Comparison of ENCODE assay signal across 15 mouse cellular contexts in the genomic region with DNA sequence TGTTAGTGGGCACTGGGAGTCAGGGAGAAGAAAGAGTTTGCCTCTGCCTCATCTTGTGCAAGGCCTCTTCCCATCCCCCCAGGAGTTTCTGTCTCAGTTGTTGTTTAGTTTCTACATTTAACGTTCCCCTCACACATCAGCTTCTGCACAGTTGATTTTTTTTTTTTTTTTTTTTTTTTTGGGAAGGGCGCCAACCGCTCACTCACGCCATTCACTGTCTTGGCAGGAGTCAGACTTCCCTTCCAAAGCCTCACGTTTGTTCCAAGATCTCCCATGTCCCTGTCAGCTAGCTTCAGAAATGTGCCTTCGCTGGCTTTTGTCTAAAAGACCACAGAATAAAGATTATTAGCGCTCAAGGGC. TPM values are rescaled to one million over a fixed set of nuclear protein-coding genes. Genes with fewer than 3 reads are reported as not detected.
DNase-seq lines count a peak whose midpoint lies in the region; ATAC-seq and TF ChIP-seq lines count a peak whose summit lies in the region.
"Had no signal": no experiment of that assay in that cellular context is flagged by ENCODE, and none has a peak within 500 bp of the region (broad histone marks: within the 10 kb centered on the region; RNA-seq: fewer than 3 reads in every experiment).

No protein-coding gene starts in this region.

- H3K27ac ChIP-seq in forebrain, embryonic 13.5 days: peak overlapping the region; percentile 79
- H3K27ac ChIP-seq in forebrain, embryonic 10.5 days: no peak overlapping the region
- H3K27ac ChIP-seq in MEL (ENCODE audit: control insufficient read depth, low read depth, low read length): no peak overlapping the region
- peak overlapping the region; percentile 6 for H3K27ac ChIP-seq in forebrain, embryonic 14.5 days (ENCODE audit: low read depth, low read length)
- H3K27ac ChIP-seq: embryonic facial prominence, embryonic 15.5 days; gastrocnemius, adult 2 months; kidney, postnatal 0 days; left cerebral cortex, adult 2 months; liver, embryonic 15.5 days had no signal

- no peak for DNase-seq in forebrain, embryonic 10.5 days (ENCODE audit: extremely low spot score, low spot score)
- peak; percentile 20 for DNase-seq in MEL (ENCODE audit: low read depth, low spot score)
- DNase-seq in forebrain, embryonic 14.5 days (ENCODE audit: low spot score): peak; percentile 92
- peak; percentile 36 for DNase-seq in lung, postnatal 36 days
- DNase-seq in urinary bladder, postnatal 25 days (ENCODE audit: low spot score): no peak
- DNase-seq: gastrocnemius, adult 2 months; heart, postnatal 4 days had no signal

- WGBS in forebrain, embryonic 13.5 days: 17% methylated on average over 7 of the region's 7 CpGs
- WGBS in forebrain, embryonic 10.5 days: 70% methylated on average over 7 of the region's 7 CpGs
- 8% methylated on average over 7 of the region's 7 CpGs for WGBS in forebrain, embryonic 14.5 days

- H3K27me3 ChIP-seq in forebrain, embryonic 13.5 days: no peaks in the 10 kb centered on the region
- no peaks in the 10 kb centered on the region for H3K27me3 ChIP-seq in forebrain, embryonic 10.5 days (ENCODE audit: poor library complexity, severe bottlenecking)
- H3K27me3 ChIP-seq in MEL (ENCODE audit: control insufficient read depth in 1 of 2, insufficient read depth in 2 of 2, low read length in 2 of 2): no peaks in the 10 kb centered on the region
- H3K27me3 ChIP-seq in forebrain, embryonic 14.5 days (replicated peaks; ENCODE audit: control insufficient read depth, insufficient read depth, low read length): no peaks in the 10 kb centered on the region
- H3K27me3 ChIP-seq: CH12.LX; embryonic facial prominence, embryonic 15.5 days; liver, embryonic 15.5 days had no signal

- no peak for TF ChIP-seq POLR2A in MEL (IDR thresholded peaks at IDR 0.05; ENCODE audit: control insufficient read depth in 1 of 2, insufficient read depth in 1 of 2, low read depth in 1 of 2, low read length in 2 of 2, poor library complexity in 1 of 2)

- H3K36me3 ChIP-seq in forebrain, embryonic 13.5 days (ENCODE audit: poor library complexity, severe bottlenecking): no peaks in the 10 kb centered on the region
- H3K36me3 ChIP-seq in forebrain, embryonic 10.5 days (replicated peaks): no peaks in the 10 kb centered on the region
- H3K36me3 ChIP-seq in MEL (ENCODE audit: control insufficient read depth in 1 of 2, insufficient read depth in 2 of 2, low read length in 2 of 2): no peaks in the 10 kb centered on the region; a peak in 1 of 4 replicates
- H3K36me3 ChIP-seq in forebrain, embryonic 14.5 days (ENCODE audit: control insufficient read depth, insufficient read depth, low read length): no peaks in the 10 kb centered on the region
- H3K36me3 ChIP-seq: embryonic facial prominence, embryonic 15.5 days; liver, embryonic 15.5 days had no signal

- no peak for TF ChIP-seq RAD21 in MEL (IDR thresholded peaks at IDR 0.05; ENCODE audit: low read depth, low read length)

- no peak for TF ChIP-seq EP300 in MEL (IDR thresholded peaks at IDR 0.05; ENCODE audit: low read depth in 1 of 2, low read length in 2 of 2)

- H3K9ac ChIP-seq in forebrain, embryonic 13.5 days: no peak overlapping the region
- H3K9ac ChIP-seq in MEL (ENCODE audit: control insufficient read depth, low read depth, low read length, poor library complexity, severe bottlenecking): no peak overlapping the region
- H3K9ac ChIP-seq in forebrain, embryonic 14.5 days (ENCODE audit: low read length): no peak overlapping the region
- H3K9ac ChIP-seq: embryonic facial prominence, embryonic 15.5 days; liver, embryonic 15.5 days had no signal

- H3K79me2 ChIP-seq in MEL (ENCODE audit: control insufficient read depth, insufficient read depth, low read length, poor library complexity): no peaks in the 10 kb centered on the region

- no peaks in the 10 kb centered on the region for H3K9me3 ChIP-seq in forebrain, embryonic 13.5 days (replicated peaks)
- no peaks in the 10 kb centered on the region for H3K9me3 ChIP-seq in forebrain, embryonic 10.5 days
- H3K9me3 ChIP-seq in MEL (replicated peaks; ENCODE audit: insufficient read depth, low read length): no peaks in the 10 kb centered on the region
- no peaks in the 10 kb centered on the region for H3K9me3 ChIP-seq in forebrain, embryonic 14.5 days (replicated peaks; ENCODE audit: control insufficient read depth, low read length)
- H3K9me3 ChIP-seq: embryonic facial prominence, embryonic 15.5 days; liver, embryonic 15.5 days had no signal

- peaks cover 42% of the 10 kb centered on the region for H3K4me1 ChIP-seq in forebrain, embryonic 13.5 days
- H3K4me1 ChIP-seq in forebrain, embryonic 10.5 days: peaks cover 27% of the 10 kb centered on the region
- no peaks in the 10 kb centered on the region; a peak in 1 of 4 replicates for H3K4me1 ChIP-seq in MEL (ENCODE audit: control insufficient read depth in 1 of 2, insufficient read depth in 2 of 2, low read length in 2 of 2)
- peaks cover 16% of the 10 kb centered on the region for H3K4me1 ChIP-seq in forebrain, embryonic 14.5 days (ENCODE audit: control insufficient read depth, insufficient read depth, low read length)
- H3K4me1 ChIP-seq: liver, embryonic 15.5 days had no signal

- no peak overlapping the region for H3K4me3 ChIP-seq in forebrain, embryonic 13.5 days
- no peak overlapping the region for H3K4me3 ChIP-seq in forebrain, embryonic 10.5 days
- H3K4me3 ChIP-seq in MEL (ENCODE audit: control insufficient read depth in 1 of 2, insufficient read depth in 1 of 2, low read depth in 2 of 2, low read length in 2 of 2): no peak overlapping the region
- H3K4me3 ChIP-seq in forebrain, embryonic 14.5 days (ENCODE audit: low read depth, low read length): no peak overlapping the region
- H3K4me3 ChIP-seq: embryonic facial prominence, embryonic 15.5 days; gastrocnemius, adult 2 months; left cerebral cortex, adult 2 months; liver, embryonic 15.5 days had no signal

- no peak for TF ChIP-seq CTCF in MEL (IDR thresholded peaks at IDR 0.05 in 2 of 3, conservative IDR thresholded peaks at IDR 0.05 in 1 of 3; ENCODE audit: control insufficient read depth in 1 of 3, insufficient read depth in 1 of 3, low read depth in 2 of 3, low read length in 3 of 3, poor library complexity in 1 of 3, severe bottlenecking in 1 of 3)

- H3K4me2 ChIP-seq in forebrain, embryonic 13.5 days: no peak overlapping the region
- no peak overlapping the region for H3K4me2 ChIP-seq in forebrain, embryonic 14.5 days (ENCODE audit: low read length)
- H3K4me2 ChIP-seq: embryonic facial prominence, embryonic 15.5 days; liver, embryonic 15.5 days had no signal

- ATAC-seq in forebrain, embryonic 13.5 days: peak; percentile 50; the same call in 1 of the 2 replicates
- ATAC-seq in forebrain, embryonic 14.5 days: peak; percentile 72
- no peak for ATAC-seq in megakaryocyte, adult 5-6 weeks (ENCODE audit: poor library complexity, severe bottlenecking)
- no peak for ATAC-seq in megakaryocyte-erythroid progenitor cell, adult 5-6 weeks (replicated peaks; ENCODE audit: low FRiP score, low TSS enrichment, poor library complexity, severe bottlenecking)

TF ChIP-seq in MEL, 35 proteins besides CTCF, POLR2A, EP300 and RAD21:
- peak; percentile 83 for TF ChIP-seq ZNF384 (IDR thresholded peaks at IDR 0.05; ENCODE audit: low read depth, low read length)
- TF ChIP-seq MYC (IDR thresholded peaks at IDR 0.05; ENCODE audit: low read depth, low read length): no peak

RNA-seq across cellular contexts. Expression of a gene that starts 25.4 kb away (rescaled TPM):
- polyA plus RNA-seq in forebrain, embryonic 13.5 days (2015; fragmentation: Nextera tagmentation; extraction: Ambion mirVana): 1.5 and 2.1 TPM in 2 replicates
- 1.4 and 1.5 TPM in 2 replicates for polyA plus RNA-seq in forebrain, embryonic 10.5 days (2016; fragmentation: Nextera tagmentation; extraction: Ambion mirVana)
- total RNA-seq in MEL (2012; rRNA removed): 0.82 and 1.4 TPM in 2 replicates
- 1 to 10 TPM in 1 of 2 experiments, not detected in 1; 3.6 TPM for polyA plus RNA-seq in MEL (2012; ENCODE audit: insufficient read depth in 1 of 2, insufficient read length in 2 of 2, low read depth in 1 of 2, low replicate concordance in 2 of 2, missing spikeins in 1 of 2)
- polyA plus RNA-seq in forebrain, embryonic 14.5 days (2014; fragmentation: Nextera tagmentation; extraction: Ambion mirVana): 2.3 and 2.4 TPM in 2 replicates
- 0.29 TPM in 1 of 2 replicates, not detected in the other for total RNA-seq in megakaryocyte, adult 5-6 weeks (2015)
- total RNA-seq in megakaryocyte, adult 5-6 weeks (2017): not detected in 2 replicates
- total RNA-seq in megakaryocyte-erythroid progenitor cell, adult 5-6 weeks (2014; fragmentation: Nextera tagmentation): not detected in 2 replicates
- total RNA-seq in megakaryocyte-erythroid progenitor cell, adult 5-6 weeks (2017): 0.28 TPM in 1 of 2 replicates, not detected in the other

Comparison
In these comparisons a context has a peak if more than half of its experiments do, and no peak if none do; other contexts are left out.
1. H3K27ac ChIP-seq: peak in forebrain, embryonic 13.5 days (single experiment) and forebrain, embryonic 14.5 days (single experiment); none in forebrain, embryonic 10.5 days (single experiment) and MEL (single experiment).
2. DNase-seq: peak in MEL (single experiment), forebrain, embryonic 14.5 days (single experiment) and lung, postnatal 36 days (single experiment); none in forebrain, embryonic 10.5 days (single experiment) and urinary bladder, postnatal 25 days (single experiment).
3. ATAC-seq: peak in forebrain, embryonic 13.5 days (single experiment) and forebrain, embryonic 14.5 days (single experiment); none in megakaryocyte, adult 5-6 weeks (single experiment) and megakaryocyte-erythroid progenitor cell, adult 5-6 weeks (single experiment).